Mouse (Mus musculus): ENCODE measurements around the gene Adcy1. TPM values are rescaled to one million over a fixed set of nuclear protein-coding genes. Genes with fewer than 3 reads are reported as not detected.

Adcy1 gene
- polyA plus RNA-seq, 1 experiment from 2014 or later = 12.8 TPM

Other genes with a start within 250 kb of the Adcy1 start
- gene Gm11983, start 225.8 kb upstream of the Adcy1 start, polyA plus RNA-seq (2015; fragmentation: Nextera tagmentation; extraction: Ambion mirVana) = not detected in 2 replicates
- 0.16 TPM in 1 of 2 replicates, not detected in the other for gene Gm11985, start 125.1 kb downstream of the Adcy1 start, polyA plus RNA-seq (2015; fragmentation: Nextera tagmentation; extraction: Ambion mirVana)
- gene Igfbp1, start 134.3 kb downstream of the Adcy1 start, polyA plus RNA-seq (2015; fragmentation: Nextera tagmentation; extraction: Ambion mirVana) = 0.13 and 0.20 TPM in 2 replicates
- 18.4 and 19.9 TPM in 2 replicates for gene Igfbp3, start 150.4 kb downstream of the Adcy1 start, polyA plus RNA-seq (2015; fragmentation: Nextera tagmentation; extraction: Ambion mirVana)